Mouse (Mus musculus) granulocyte monocyte progenitor cell, adult 5-6 weeks (primary cell): ENCODE measurements around the gene Zc3h18. TPM values are rescaled to one million over a fixed set of nuclear protein-coding genes. Genes with fewer than 3 reads are reported as not detected.

Source experiments
- ATAC-seq: replicated peaks from 2 replicates; pipeline ENCODE4 v1.8.0; 2016; ENCODE audit warnings: mild to moderate bottlenecking, moderate TSS enrichment, inconsistent platforms; ENCODE audit not compliant: poor library complexity, severe bottlenecking
- total RNA-seq, 2 experiments: library from RNA; stranded (forward) in 1 of 2; stranded (reverse) in 1 of 2; fragments of 200-712, 200-1000 nt in 1 of 2; fragments of >200 nt in 1 of 2; fragmentation: Nextera tagmentation in 1 of 2; gene quantifications; 2 replicates each; pipeline ENCODE4 v1.2.3; 2014 to 2017

Gene Zc3h18
- total RNA-seq, 2 experiments from 2014 or later = 43.9 to 67.0 TPM

GRCm38 (mm10) chr8:122383039-122383438 is 6.6 kb downstream of the Zc3h18 start:
- no peak for ATAC-seq

- no peak for ATAC-seq
Observed at GRCm38 (mm10) chr8:122389357-122389756, 12.9 kb downstream of the Zc3h18 start.

- no peak for ATAC-seq
Observed at GRCm38 (mm10) chr8:122390758-122391157, 14.3 kb downstream of the Zc3h18 start.

GRCm38 (mm10) chr8:122393717-122394116 is 17.3 kb downstream of the Zc3h18 start:
- no peak for ATAC-seq

GRCm38 (mm10) chr8:122395291-122395690 is 18.9 kb downstream of the Zc3h18 start:
- ATAC-seq = no peak

- ATAC-seq = no peak
Observed at GRCm38 (mm10) chr8:122398186-122398585, 21.8 kb downstream of the Zc3h18 start.

GRCm38 (mm10) chr8:122405146-122405805 is 28.9 kb downstream of the Zc3h18 start:
- no peak for ATAC-seq

GRCm38 (mm10) chr8:122407678-122408077 is 31.3 kb downstream of the Zc3h18 start:
- ATAC-seq = no peak

- no peak for ATAC-seq
Observed at GRCm38 (mm10) chr8:122414311-122414710, 37.9 kb downstream of the Zc3h18 start.

GRCm38 (mm10) chr8:122415554-122415953 is 39.1 kb downstream of the Zc3h18 start:
- ATAC-seq = peak; percentile 23; the same call in 1 of the 2 replicates

- ATAC-seq = no peak
Observed at GRCm38 (mm10) chr8:122419881-122420555, 43.6 kb downstream of the Zc3h18 start.

- ATAC-seq = no peak
Observed at GRCm38 (mm10) chr8:122421376-122422070, 45.1 kb downstream of the Zc3h18 start, which contains the start of gene Il17c. TSS of gene Il17c (plus strand) at chr8:122422020.

- no peak for ATAC-seq
Observed at GRCm38 (mm10) chr8:122423217-122423616, 46.8 kb downstream of the Zc3h18 start.

- no peak for ATAC-seq
Observed at GRCm38 (mm10) chr8:122423659-122424058, 47.2 kb downstream of the Zc3h18 start.

- ATAC-seq = no peak
Observed at GRCm38 (mm10) chr8:122426145-122426544, 49.7 kb downstream of the Zc3h18 start.

- ATAC-seq = no peak
Observed at GRCm38 (mm10) chr8:122427607-122428006, 51.2 kb downstream of the Zc3h18 start.

GRCm38 (mm10) chr8:122428163-122428562 is 51.8 kb downstream of the Zc3h18 start:
- ATAC-seq = no peak

- ATAC-seq = peak; percentile 72
Observed at GRCm38 (mm10) chr8:122430058-122430636, 53.7 kb downstream of the Zc3h18 start.

GRCm38 (mm10) chr8:122430646-122431045 is 54.2 kb downstream of the Zc3h18 start:
- no peak for ATAC-seq

GRCm38 (mm10) chr8:122431694-122432442 is 55.5 kb downstream of the Zc3h18 start:
- ATAC-seq = no peak; the same call in 1 of the 2 replicates
